Mouse (Mus musculus): Measurements from ENCODE around the gene Nipa1.
A peak's percentile ranks its signal among the peaks of the same experiment; 100 is the strongest.
"Not testable (repeated sequence)": the region's sequence is repeated elsewhere in the genome, so short reads cannot be mapped to it uniquely, and the experiment has no call there.

The Nipa1 gene

DNA sequence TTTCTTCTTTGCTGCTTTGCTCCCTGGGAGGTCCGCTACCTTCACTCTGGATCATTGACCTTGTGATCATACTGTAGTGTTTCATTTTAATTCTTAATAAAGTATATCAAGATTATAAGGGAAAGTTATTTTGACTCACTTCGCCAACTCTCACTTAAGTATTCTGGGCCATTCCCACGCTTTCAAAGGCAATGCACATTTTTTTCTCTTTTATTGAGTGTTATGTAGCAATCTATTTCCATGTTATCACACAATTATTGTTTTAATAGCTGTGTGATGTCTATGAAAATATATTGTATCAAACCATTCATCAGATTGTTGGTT is at the start of gene Nipa1:
Nipa1 (minus strand) TSS at position 25 of the 324 bp plus-strand sequence.
- DNase-seq (ENCODE audit: low spot score in 2 of 2) = no peak

GRCm38 (mm10) chr7:56066634-56067033 is 46.9 kb upstream of the Nipa1 start:
- no peak for DNase-seq (ENCODE audit: low spot score in 2 of 2)

- no peak for DNase-seq (ENCODE audit: low spot score in 2 of 2)
Measured at GRCm38 (mm10) chr7:56066136-56066535, 46.4 kb upstream of the Nipa1 start.

GRCm38 (mm10) chr7:56064876-56065275 is 45.1 kb upstream of the Nipa1 start:
- DNase-seq (ENCODE audit: low spot score in 2 of 2) = no peak

- DNase-seq (ENCODE audit: low spot score in 2 of 2) = no peak
Measured at GRCm38 (mm10) chr7:56055338-56055737, 35.6 kb upstream of the Nipa1 start.

- DNase-seq (ENCODE audit: low spot score in 2 of 2) = no peak
Measured at GRCm38 (mm10) chr7:56052996-56053395, 33.2 kb upstream of the Nipa1 start.

GRCm38 (mm10) chr7:56050487-56050911 is 30.7 kb upstream of the Nipa1 start:
- DNase-seq (ENCODE audit: low spot score in 2 of 2) = peak in 1 of 2 experiments; percentile 4

DNA sequence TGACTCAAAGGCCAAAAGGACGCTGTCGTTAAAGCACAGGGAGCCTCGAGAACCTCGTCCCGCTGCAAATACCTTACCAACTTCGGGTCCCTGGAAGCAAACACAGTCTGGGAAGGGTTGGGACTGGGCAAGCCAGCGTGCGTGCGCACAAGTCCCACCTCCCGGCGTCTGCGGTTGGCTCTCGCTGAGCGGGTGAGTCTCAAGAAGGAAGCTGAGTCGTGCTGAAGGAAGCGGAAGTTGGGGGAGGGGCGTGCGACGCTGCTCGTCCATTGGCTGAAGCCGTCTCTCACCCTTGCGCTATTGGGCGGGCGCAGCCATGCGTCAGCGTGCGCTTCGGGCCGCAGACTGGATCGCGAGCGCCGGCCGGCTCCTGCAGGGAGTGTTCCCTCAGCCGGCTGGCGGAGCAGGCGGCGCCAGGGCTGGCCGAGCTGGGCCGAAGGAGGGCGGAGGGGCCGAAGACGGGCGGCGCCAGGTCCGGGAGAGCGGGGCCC is 30.1 kb upstream of the Nipa1 start, which contains the start of gene Herc2:
Herc2 (plus strand) TSS at position 366 of the 491 bp plus-strand sequence.
- DNase-seq (ENCODE audit: low spot score in 2 of 2) = peak; percentile 96

- no peak for DNase-seq (ENCODE audit: low spot score in 2 of 2)
Measured at GRCm38 (mm10) chr7:56047178-56047577, 27.4 kb upstream of the Nipa1 start.

DNA sequence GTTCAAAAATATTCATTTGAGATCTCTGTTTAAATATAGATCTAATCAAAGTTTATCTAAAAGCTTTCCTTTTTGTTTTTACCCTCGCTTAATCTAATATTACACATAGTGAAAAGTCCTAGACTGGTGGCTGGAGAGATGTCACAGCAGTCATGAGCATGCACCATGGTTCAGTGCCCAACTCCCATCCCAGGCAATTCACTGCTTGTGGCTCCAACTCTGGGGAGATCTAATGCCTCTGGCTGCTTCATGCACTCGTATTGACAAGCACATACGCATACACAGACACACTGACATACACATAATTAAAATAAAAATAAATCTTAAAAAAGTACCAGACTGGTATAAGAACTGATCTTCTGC is 24.5 kb upstream of the Nipa1 start:
- DNase-seq (ENCODE audit: low spot score in 2 of 2) = no peak

DNA sequence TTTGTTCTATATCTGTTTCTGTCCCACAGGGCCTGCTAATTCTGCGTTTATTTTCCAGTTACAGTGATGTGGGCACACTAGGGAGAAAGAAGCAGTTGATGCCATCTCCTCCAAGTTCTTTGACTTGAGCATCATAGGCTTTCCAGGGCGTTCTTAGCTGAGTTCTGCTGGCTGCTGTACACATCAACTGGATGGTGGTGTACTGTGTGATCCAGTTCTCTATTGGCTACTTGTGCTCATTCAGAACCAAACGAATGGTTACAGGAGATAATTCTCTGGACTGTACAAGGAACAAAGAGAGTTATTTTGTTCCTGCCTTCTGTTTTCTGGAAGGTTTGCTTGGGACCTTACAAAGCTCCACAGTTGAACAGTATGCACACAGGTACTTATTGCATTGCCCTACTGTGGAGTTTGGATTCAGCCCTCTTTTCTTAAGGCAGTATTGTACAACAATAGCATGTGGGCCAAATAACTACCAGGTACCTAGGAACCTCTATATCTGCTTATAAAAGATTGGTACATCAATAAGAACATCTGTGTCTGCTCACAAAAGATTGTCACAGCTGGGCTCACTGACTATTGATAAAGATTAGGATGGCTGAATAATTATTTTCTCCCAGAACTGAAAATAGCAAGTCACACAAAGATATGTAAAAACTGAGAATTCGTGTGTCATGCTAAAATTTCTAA is 24.0 kb upstream of the Nipa1 start:
- no peak for DNase-seq (ENCODE audit: low spot score in 2 of 2)

DNA sequence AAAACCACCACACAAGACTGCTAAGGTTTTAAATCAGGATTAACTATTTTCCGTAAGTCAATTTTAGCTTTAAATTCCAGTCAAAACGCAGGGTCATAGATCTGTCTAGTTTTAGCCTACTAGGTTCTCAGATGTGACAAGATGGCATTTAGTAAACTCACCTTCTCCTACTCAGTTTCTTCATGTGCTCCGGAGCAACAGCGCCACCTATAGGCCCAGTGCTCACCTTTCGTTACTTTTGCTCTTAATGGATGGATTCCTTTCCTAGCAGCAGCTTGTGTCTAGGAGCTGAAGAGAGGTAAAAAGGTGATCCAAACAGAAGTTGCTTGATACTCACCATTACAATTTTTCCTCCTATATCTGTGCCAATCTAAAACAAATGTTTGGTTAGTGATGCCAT is 22.6 kb upstream of the Nipa1 start:
- DNase-seq (ENCODE audit: low spot score in 2 of 2) = peak; percentile 20 to 70

- DNase-seq (ENCODE audit: low spot score in 2 of 2) = no peak
Measured at GRCm38 (mm10) chr7:56023586-56023985, 3.8 kb upstream of the Nipa1 start.

GRCm38 (mm10) chr7:56018972-56019929 is 503 bp downstream of the Nipa1 start:
- DNase-seq (ENCODE audit: low spot score in 2 of 2) = peak in 1 of 2 experiments; percentile 27

DNA sequence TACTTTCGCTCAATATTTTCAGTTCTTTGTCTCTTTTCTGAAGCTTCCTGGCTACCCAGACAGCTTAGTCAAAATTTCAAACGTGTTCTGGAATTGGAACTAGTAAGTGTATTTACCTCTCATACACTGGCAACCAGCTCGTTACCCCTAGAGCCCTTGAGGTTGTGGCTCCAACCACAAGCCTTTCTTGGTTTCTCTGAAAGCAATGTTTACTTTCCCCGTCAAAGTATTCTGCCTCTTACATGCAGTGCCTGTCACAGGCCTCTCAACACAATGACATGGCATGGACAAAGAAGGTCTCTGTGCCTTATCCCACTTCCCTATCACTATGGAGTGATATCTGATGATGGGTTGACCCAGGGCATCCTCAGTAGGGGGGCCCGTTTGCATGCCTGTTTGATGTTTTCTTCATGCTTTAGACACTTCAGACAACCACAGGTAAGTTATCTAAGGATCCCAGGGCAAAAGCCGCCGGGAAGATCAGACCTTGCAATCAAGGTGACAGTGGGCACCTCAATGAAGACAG is 1.2 kb downstream of the Nipa1 start:
- DNase-seq (ENCODE audit: low spot score in 2 of 2) = no peak

- no peak for DNase-seq (ENCODE audit: low spot score in 2 of 2)
Measured at GRCm38 (mm10) chr7:56017761-56018160, 2.0 kb downstream of the Nipa1 start.

GRCm38 (mm10) chr7:56015837-56016236 is 3.9 kb downstream of the Nipa1 start:
- DNase-seq (ENCODE audit: low spot score in 2 of 2) = no peak

GRCm38 (mm10) chr7:56015172-56015571 is 4.6 kb downstream of the Nipa1 start:
- no peak for DNase-seq (ENCODE audit: low spot score in 2 of 2)

- not testable (repeated sequence) for DNase-seq (ENCODE audit: low spot score in 2 of 2)
Measured at GRCm38 (mm10) chr7:56014002-56014702, 5.6 kb downstream of the Nipa1 start.

DNA sequence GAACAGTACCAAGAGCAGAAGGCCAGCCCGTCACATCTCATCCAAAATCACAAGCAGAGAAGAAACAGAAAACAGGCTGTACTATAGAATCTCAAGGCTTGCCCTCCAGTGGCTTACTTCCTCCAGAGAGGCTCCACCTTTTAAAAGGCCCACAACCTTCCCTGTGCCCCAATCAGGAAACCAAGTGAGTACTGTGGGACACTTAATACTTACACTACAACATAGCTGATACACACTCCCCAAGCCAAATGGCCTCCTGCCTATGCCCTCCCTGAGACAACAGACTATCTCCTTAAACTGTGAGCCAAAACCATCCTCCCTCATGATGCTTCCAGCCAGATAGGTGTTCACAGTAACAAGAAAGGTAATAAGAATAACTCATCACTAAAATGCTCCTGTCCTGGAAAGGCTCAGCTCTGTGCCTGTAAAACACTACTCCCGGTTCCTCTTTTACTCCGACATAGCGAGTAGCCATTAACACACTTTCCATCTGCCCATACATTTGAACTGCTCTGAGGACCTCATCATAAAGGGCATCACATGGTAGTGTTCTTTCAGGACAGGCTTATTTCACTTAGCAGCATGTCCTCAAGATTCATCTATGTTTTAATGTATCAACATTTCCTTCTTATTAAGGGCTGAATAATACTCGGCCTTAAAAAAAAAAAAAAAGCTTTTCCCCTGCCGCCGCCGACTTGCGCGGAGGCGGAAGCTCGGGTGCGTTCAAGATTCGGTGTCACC is 6.3 kb downstream of the Nipa1 start:
- no peak for DNase-seq (ENCODE audit: low spot score in 2 of 2)

DNA sequence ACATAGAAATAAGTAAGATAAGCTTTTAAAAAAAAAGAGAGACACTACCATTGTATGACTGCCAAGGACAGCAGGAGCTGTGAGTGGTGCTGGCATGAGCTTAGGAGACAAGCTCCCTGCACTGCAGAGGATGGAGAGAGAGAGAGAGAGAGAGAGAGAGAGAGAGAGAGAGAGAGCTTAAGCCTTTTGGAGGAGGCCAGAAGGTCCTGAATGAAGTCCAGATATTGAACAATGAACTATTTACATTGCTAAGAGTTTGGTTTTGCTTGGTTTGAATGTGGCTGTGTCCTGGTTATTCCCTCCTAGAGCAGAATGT is 8.8 kb downstream of the Nipa1 start:
- no peak for DNase-seq (ENCODE audit: low spot score in 2 of 2)

Measured in thymus, postnatal 10 days (tissue).